Mouse (Mus musculus) monocyte, adult 2 months (primary cell): ENCODE data around the gene Vwa3b.
A peak's percentile ranks its signal among the peaks of the same experiment; 100 is the strongest.
"Not testable (repeated sequence)": the region's sequence is repeated elsewhere in the genome, so short reads cannot be mapped to it uniquely, and the experiment has no call there.

ENCODE experiments used
- DNase-seq, 2 experiments: peaks; one replicate each; pipeline ENCODE4 v3.0.0; 2022; ENCODE audit warnings: low spot score in 2 of 2, low read depth in 1 of 2

Gene Vwa3b

GRCm38 (mm10) chr1:37025962-37026686 lies at the start of gene Vwa3b:
Vwa3b (plus strand) TSS chr1:37026596.
- DNase-seq: no peak

DNA sequence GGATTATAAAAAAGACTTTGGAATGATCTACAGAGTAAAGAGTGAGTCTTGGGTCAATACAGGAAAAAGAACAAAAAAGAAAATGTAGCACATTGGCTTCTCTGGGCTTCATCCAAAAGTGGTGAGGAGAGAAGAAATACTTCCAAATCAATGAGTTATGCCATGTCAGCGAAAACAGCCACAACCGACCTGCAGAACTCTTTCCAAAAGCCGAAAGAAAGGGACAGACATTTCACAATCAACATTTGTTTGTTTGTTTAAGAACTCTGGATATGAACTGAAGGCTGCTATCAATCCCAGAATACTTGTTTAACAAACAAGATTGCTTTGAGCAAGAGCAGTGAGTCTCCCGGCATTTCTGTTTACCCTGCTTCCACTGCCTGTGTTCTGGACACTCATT lies 49.6 kb upstream of the Vwa3b start:
- DNase-seq: no peak

DNA sequence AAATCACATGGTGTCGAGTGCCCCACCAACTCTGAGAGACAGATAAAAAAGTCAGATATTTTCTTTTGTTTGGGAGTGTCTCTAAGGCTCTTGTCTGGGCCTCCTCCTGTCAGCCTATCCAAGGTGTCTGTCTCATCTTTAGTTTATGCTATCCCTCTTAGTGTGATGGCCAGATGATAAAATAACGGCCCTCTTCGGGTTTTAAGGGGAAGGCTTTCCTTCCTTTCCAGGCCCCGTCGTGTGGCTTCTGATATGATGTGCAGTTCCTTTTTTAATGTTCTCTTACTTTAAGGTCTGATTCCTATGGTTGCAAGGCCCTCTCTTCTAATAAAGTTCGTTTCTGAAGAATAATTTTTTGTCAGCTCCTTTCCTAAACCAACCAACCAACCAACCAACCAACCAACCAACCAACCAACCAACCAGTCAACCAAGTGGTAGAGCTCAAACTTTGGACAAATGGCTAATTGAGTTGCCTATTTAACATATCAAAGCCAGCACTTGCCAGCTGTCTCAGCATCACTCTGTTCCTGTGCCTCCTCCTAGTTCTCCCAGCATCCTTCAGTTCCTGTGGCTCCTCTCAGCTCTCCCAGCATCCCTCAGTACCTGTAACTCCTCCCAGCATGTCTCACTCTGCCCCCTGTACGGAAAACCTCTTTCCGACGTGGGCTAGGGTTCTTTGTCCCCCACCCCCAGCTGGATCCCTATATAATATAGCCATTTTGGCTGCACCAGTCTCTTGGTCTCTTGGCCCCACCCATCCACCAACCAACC lies 44.0 kb upstream of the Vwa3b start:
- no peak for DNase-seq

DNA sequence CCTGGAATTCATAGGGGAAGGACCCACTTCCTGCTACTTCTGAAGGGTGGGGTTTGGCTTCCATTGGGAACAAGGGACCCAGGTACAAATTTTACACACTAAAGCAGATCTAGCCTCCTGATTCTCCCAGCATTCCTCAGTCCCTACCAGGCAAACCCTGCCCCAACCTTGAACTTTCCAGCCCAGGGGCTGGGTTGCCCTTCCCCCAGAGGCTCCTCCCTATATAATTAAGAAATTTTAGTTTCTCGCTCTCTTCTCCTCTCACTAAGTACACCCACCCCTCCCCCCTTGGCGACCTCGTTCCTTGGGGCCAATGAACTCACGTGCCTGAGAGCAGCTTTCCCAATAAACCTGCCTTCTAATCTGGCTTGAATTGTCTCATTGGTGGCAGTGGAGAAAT lies 42.6 kb upstream of the Vwa3b start:
- DNase-seq: no peak

DNA sequence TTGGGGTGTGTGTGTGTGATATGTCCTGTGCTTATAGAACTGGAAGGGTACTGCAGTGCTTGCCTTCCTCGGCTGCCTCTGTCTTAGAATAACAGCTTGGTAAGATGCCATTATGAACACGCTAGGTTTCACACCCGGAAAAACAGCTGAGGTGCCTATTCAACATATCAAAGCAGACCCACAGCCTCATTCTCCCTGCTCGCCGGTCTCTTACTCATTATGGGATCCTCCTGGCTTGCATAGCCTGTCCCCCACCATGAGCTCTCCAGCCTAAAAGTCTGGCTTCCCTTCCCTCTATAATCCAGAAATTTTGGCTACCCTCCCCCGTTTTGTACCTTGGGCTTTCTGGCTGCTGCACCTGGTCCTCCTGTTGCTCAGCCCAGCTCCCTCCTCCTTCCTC lies 42.0 kb upstream of the Vwa3b start:
- no peak for DNase-seq

- DNase-seq: no peak
Observed at GRCm38 (mm10) chr1:36985896-36986295, 40.5 kb upstream of the Vwa3b start.

DNA sequence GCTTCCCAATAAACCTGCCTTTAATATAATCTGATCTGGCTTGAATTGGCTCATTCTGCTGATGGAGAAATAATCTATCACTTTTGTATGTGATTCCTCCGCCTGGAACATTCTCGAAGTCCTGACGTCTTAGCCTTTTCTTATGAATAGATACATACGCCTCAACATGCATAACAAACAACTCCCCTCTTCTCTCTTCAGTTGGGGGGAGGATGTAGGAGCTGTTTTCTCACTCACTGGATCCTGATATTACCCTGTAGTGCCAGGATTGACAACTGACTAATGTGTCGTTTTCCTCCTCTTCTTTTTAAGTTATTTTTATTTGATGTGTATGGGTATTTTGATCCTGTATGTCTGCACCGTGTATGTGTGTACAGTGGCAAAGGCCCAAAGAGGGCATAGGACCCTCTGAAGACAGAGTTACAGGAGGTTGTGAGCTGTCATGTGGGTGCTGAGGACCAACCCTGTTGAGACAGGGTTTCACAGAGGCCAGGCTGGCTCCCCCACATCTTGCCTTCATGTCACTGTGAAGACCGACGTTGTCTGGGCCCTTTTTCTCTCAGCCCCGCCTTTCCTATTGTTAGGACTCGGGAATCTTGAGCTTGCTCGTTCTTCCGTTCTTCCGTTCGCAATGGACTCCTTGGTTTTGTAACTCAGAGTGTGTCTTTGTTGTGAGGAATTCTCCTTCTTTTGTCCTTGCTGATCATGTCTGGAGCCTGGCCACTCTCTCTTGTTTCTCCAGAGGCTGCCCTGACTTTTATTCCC lies 39.8 kb upstream of the Vwa3b start:
- no peak for DNase-seq

GRCm38 (mm10) chr1:36987172-36988148 lies 38.9 kb upstream of the Vwa3b start:
- DNase-seq: peak in 1 of 2 experiments; percentile 47

- no peak for DNase-seq
Observed at GRCm38 (mm10) chr1:36988161-36988560, 38.2 kb upstream of the Vwa3b start.

GRCm38 (mm10) chr1:36988561-36988960 lies 37.8 kb upstream of the Vwa3b start:
- DNase-seq: no peak

GRCm38 (mm10) chr1:36994296-36994695 lies 32.1 kb upstream of the Vwa3b start:
- DNase-seq: no peak

GRCm38 (mm10) chr1:36995760-36996159 lies 30.6 kb upstream of the Vwa3b start:
- no peak for DNase-seq

GRCm38 (mm10) chr1:36996561-36997213 lies 29.7 kb upstream of the Vwa3b start:
- no peak for DNase-seq

- peak in 1 of 2 experiments; percentile 14 for DNase-seq
Observed at GRCm38 (mm10) chr1:37000307-37000706, 26.1 kb upstream of the Vwa3b start.

DNA sequence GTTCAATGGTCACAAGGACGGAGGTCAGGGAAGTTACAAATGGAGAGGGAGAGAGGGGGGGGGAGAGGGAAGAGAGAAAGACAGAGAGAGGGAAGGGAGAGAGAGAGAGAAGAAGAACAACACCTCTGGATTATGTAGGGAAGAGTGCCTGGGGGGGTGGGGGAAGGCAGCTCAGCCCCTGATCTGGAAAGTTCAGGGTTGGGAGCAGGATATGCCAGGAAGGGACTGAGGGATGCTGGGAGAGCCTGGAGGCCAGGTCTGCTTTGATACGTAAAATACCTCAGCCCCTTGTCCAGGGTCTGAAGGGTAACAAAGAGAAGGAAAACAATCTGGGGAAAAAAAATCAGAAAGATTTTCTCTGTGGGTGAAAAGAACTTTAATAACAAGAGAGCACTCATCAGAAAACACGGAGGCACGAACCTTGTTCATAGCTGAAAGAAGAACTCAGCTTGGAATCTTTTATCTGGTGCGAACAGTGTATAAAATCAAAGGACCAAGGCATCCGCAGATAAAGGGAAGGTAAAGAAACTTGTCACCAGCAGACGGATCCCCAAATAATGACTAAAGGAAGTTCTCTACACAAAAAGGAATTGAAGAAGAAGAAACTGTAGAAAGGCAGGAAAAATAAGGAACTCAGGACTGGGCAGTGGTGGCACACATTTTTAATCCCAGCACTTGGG lies 24.6 kb upstream of the Vwa3b start:
- no peak for DNase-seq

- no peak for DNase-seq
Observed at GRCm38 (mm10) chr1:37002316-37003008, 23.9 kb upstream of the Vwa3b start.

DNA sequence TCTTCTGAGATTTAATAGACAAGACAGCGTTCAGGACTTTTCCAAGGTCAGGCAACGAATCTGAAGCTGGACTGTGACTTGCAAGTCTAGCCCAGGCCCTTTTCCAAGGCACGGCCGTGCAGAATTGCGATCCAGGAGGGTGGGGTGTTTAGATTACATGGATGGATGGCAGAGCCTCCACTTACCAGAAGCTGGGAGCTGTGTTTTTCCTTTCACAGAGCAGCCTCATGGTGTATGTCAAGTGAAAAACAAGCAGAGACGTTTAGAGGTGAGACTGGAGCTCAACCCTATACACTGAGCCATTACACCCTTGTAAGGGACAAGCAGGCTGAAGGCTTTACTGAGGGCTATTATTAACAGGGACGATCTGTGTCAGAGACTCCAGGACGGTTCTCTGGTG lies 21.9 kb upstream of the Vwa3b start:
- no peak for DNase-seq

- no peak for DNase-seq
Observed at GRCm38 (mm10) chr1:37005036-37005435, 21.4 kb upstream of the Vwa3b start.

GRCm38 (mm10) chr1:37006529-37006928 lies 19.9 kb upstream of the Vwa3b start:
- DNase-seq: not testable (repeated sequence)
